Mouse (Mus musculus) CH12.LX (cell line): Measurements from ENCODE around the gene Pdcd2. TPM values are rescaled to one million over a fixed set of nuclear protein-coding genes. Genes with fewer than 3 reads are reported as not detected.
A peak's percentile ranks its signal among the peaks of the same experiment; 100 is the strongest.

Source experiments
- DNase-seq: peaks from one replicate; pipeline ENCODE4 v3.0.0-alpha.2; 2013; ENCODE audit errors: extremely low read depth
- H3K27ac ChIP-seq: 2 replicates; pipeline ENCODE4 v1.5.1; 2012; ENCODE audit warnings: low read depth, mild to moderate bottlenecking, control low read depth, moderate library complexity; ENCODE audit not compliant: insufficient read depth
- H3K27me3 ChIP-seq: replicated peaks from 2 replicates; pipeline ENCODE3; 2012; ENCODE audit warnings: inconsistent platforms
- H3K36me3 ChIP-seq, 2 experiments: replicated peaks in 1 of 2; 2 replicates each; pipeline versions ENCODE3 to v1.6.1; 2012; ENCODE audit warnings: inconsistent platforms in 1 of 2, low read length in 1 of 2, mild to moderate bottlenecking in 1 of 2, mixed read lengths in 1 of 2, moderate library complexity in 1 of 2; ENCODE audit not compliant: control insufficient read depth in 1 of 2, insufficient read depth in 1 of 2
- H3K4me1 ChIP-seq, 2 experiments: 2 replicates each; pipeline ENCODE4 v1.6.1; 2012; ENCODE audit warnings: inconsistent platforms in 1 of 2, moderate library complexity in 1 of 2; ENCODE audit not compliant: insufficient read depth in 2 of 2, control insufficient read depth in 1 of 2
- H3K4me2 ChIP-seq: 2 replicates; pipeline ENCODE4 v1.6.1; 2012; ENCODE audit warnings: low read depth, mild to moderate bottlenecking, control low read depth; ENCODE audit not compliant: poor library complexity, insufficient read depth, severe bottlenecking
- H3K4me3 ChIP-seq, 3 experiments: fragments of 150-350 bp in 1 of 3; sonication (generic) in 1 of 3; replicated peaks in 1 of 3; 2 replicates each; pipeline versions ENCODE3 to v1.5.1; 2011 to 2012; ENCODE audit warnings: low read depth in 2 of 3, low read length in 2 of 3, mild to moderate bottlenecking in 2 of 3, moderate library complexity in 2 of 3, control low read depth in 1 of 3, improper control_type of control experiment in 1 of 3, inconsistent platforms in 1 of 3, mixed read lengths in 1 of 3; ENCODE audit not compliant: poor library complexity in 1 of 3
- H3K79me2 ChIP-seq: replicated peaks from 2 replicates; pipeline ENCODE4 v1.6.1; 2012; ENCODE audit warnings: mild to moderate bottlenecking, moderate library complexity; ENCODE audit not compliant: control insufficient read depth, poor library complexity, insufficient read depth, severe bottlenecking; ENCODE audit errors: extremely low read depth
- H3K9ac ChIP-seq: 2 replicates; pipeline ENCODE4 v1.6.1; 2012; ENCODE audit warnings: low read depth, mild to moderate bottlenecking, control low read depth, moderate library complexity; ENCODE audit not compliant: insufficient read depth
- H3K9me3 ChIP-seq: replicated peaks from 2 replicates; pipeline ENCODE3; 2012; ENCODE audit warnings: low read length, inconsistent platforms, mixed read lengths
- E2F4 ChIP-seq: IDR thresholded peaks from 2 replicates; pipeline ENCODE4 v1.6.1; 2011; ENCODE audit warnings: low read depth, low read length, improper control_type of control experiment; ENCODE audit not compliant: insufficient replicate concordance
- ELF1 ChIP-seq: IDR thresholded peaks from 2 replicates; pipeline ENCODE4 v1.6.1; 2014; ENCODE audit warnings: low read depth, mild to moderate bottlenecking, inconsistent platforms, low read length, improper control_type of control experiment
- HCFC1 ChIP-seq: IDR thresholded peaks from 2 replicates; pipeline ENCODE4 v1.6.1; 2012; ENCODE audit warnings: low read depth, mild to moderate bottlenecking, inconsistent platforms, low read length, improper control_type of control experiment
- JUND ChIP-seq: conservative IDR thresholded peaks from 2 replicates; pipeline ENCODE4 v1.6.1; 2011; ENCODE audit warnings: low read depth, low read length, improper control_type of control experiment
- KAT2A ChIP-seq: IDR thresholded peaks from 2 replicates; pipeline ENCODE4 v1.6.1; 2012; ENCODE audit warnings: low read length, improper control_type of control experiment, inconsistent platforms; ENCODE audit not compliant: insufficient replicate concordance
- MAZ ChIP-seq: IDR thresholded peaks from 2 replicates; pipeline ENCODE4 v1.6.1; 2012; ENCODE audit warnings: low read depth, mild to moderate bottlenecking, inconsistent platforms, low read length, improper control_type of control experiment, moderate library complexity
- MEF2A ChIP-seq: IDR thresholded peaks from 2 replicates; pipeline ENCODE4 v1.6.1; 2014; ENCODE audit warnings: low read depth, mild to moderate bottlenecking, inconsistent platforms, low read length, improper control_type of control experiment, borderline replicate concordance
- MXI1 ChIP-seq: IDR thresholded peaks from 2 replicates; pipeline ENCODE4 v1.6.1; 2011; ENCODE audit warnings: mild to moderate bottlenecking, low read depth, low read length, improper control_type of control experiment
- MYC ChIP-seq: IDR thresholded peaks from 2 replicates; pipeline ENCODE4 v1.6.1; 2011; ENCODE audit warnings: low read depth, mild to moderate bottlenecking, improper control_type of control experiment, low read length
- NRF1 ChIP-seq: IDR thresholded peaks from 2 replicates; pipeline ENCODE4 v1.6.1; 2014; ENCODE audit warnings: low read depth, mild to moderate bottlenecking, inconsistent platforms, low read length, improper control_type of control experiment, moderate library complexity
- RAD21 ChIP-seq: IDR thresholded peaks from 2 replicates; pipeline ENCODE4 v1.6.1; 2011; ENCODE audit warnings: low read depth, mild to moderate bottlenecking, low read length, improper control_type of control experiment, moderate library complexity
- RCOR1 ChIP-seq: conservative IDR thresholded peaks from 2 replicates; pipeline ENCODE4 v1.6.1; 2012; ENCODE audit warnings: low read depth, mild to moderate bottlenecking, inconsistent platforms, low read length, improper control_type of control experiment
- USF1 ChIP-seq: IDR thresholded peaks from 2 replicates; pipeline ENCODE4 v1.6.1; 2014; ENCODE audit warnings: low read depth, mild to moderate bottlenecking, inconsistent platforms, low read length, improper control_type of control experiment
- ZNF384 ChIP-seq: IDR thresholded peaks from 2 replicates; pipeline ENCODE4 v1.6.1; 2012; ENCODE audit warnings: low read depth, low read length, improper control_type of control experiment, inconsistent platforms
- dilution Hi-C: fragments of 300-500 bp; cut with MboI; formaldehyde crosslinking; loops from 2 replicates; pipeline ENCODE4 v1.14.3; 2020; ENCODE audit warnings: low sequenced_read_pairs; ENCODE audit not compliant: extremely low pct_unique_long_range_greater_than_20kb, extremely low pct_ligation_motif_present
- in situ Hi-C: fragments of 300-500 bp; cut with MboI; formaldehyde crosslinking; loops from 3 replicates; pipeline ENCODE4 v1.14.3; 2019; ENCODE audit warnings: low sequenced_read_pairs, low pct_ligation_motif_present, low pct_unique_long_range_greater_than_20kb, mixed read lengths
- polyA plus RNA-seq: library from polyadenylated mRNA; unstranded; fragments of >175 nt; gene quantifications from 2 replicates; pipeline ENCODE4 v1.2.1, GENCODE M21; 2012; ENCODE audit warnings: low read depth; ENCODE audit not compliant: insufficient read length
- total RNA-seq, 2 experiments: library from RNA; depleted of rRNA; stranded (reverse); fragments of 300-350 nt in 1 of 2; fragments of >200 nt in 1 of 2; gene quantifications; 2 replicates each; pipeline ENCODE4 v1.2.3; 2012 to 2014

Pdcd2 gene
- total and polyA plus RNA-seq, 3 experiments: 78.2 to 106 (median 98.6) TPM

GRCm38 (mm10) chr17:15526304-15526703 is 797 bp downstream of the Pdcd2 start:
- peaks cover 24% of the 10 kb centered on the region for H3K79me2 ChIP-seq
- peaks cover 4 to 35% of the 10 kb centered on the region in 2 experiments; a peak in 3 of 4 replicates for H3K4me1 ChIP-seq
- no peaks in the 10 kb centered on the region for H3K27me3 ChIP-seq
- peak overlapping the region; percentile 79 for H3K4me2 ChIP-seq
- DNase-seq: peak; percentile 28
- in situ Hi-C loops: loop anchor here (25.0 kb wide), 1 partner anchor 186 kb away; the partner anchor contains the start of gene Chd1
- dilution Hi-C loops: no loop called here
- H3K9ac ChIP-seq: peak overlapping the region; percentile 59
- peaks cover 23 to 47% of the 10 kb centered on the region in 2 experiments for H3K36me3 ChIP-seq
- no peaks in the 10 kb centered on the region for H3K9me3 ChIP-seq
- TF ChIP-seq E2F4: no peak
- TF ChIP-seq JUND: no peak
- TF ChIP-seq KAT2A: no peak
- TF ChIP-seq MYC: no peak
- TF ChIP-seq ELF1: no peak
- TF ChIP-seq MXI1: no peak
- H3K4me3 ChIP-seq: peak overlapping the region; percentile 63 to 89 (median 82)
- no peak overlapping the region for H3K27ac ChIP-seq

GRCm38 (mm10) chr17:15518766-15519165 is 8.3 kb downstream of the Pdcd2 start:
- Histone ChIP-seq H3K4me2 (no peak overlapping the region), H3K9me3 (no peaks in the 10 kb centered on the region), H3K4me3 (no peak overlapping the region), H3K9ac (no peak overlapping the region), H3K79me2 (0 out of 2 replicates have a peak, but pooled peaks cover 2% of the 10 kb centered on the region), H3K27me3 (no peaks in the 10 kb centered on the region), H3K27ac (no peak overlapping the region), H3K4me1 (no peaks in the 10 kb centered on the region), H3K36me3 (peaks cover 67 to 95% of the 10 kb centered on the region in 2 experiments)
- in situ Hi-C loops (no loop called here), dilution Hi-C loops (no loop called here)
- DNase-seq: no peak
- TF ChIP-seq NRF1: no peak
- no peak for TF ChIP-seq RCOR1
- no peak for TF ChIP-seq KAT2A
- no peak for TF ChIP-seq E2F4
- no peak for TF ChIP-seq MYC
- no peak for TF ChIP-seq ZNF384
- no peak for TF ChIP-seq MEF2A
- TF ChIP-seq HCFC1: no peak
- no peak for TF ChIP-seq MAZ
- no peak for TF ChIP-seq RAD21
- TF ChIP-seq USF1: no peak
